Mouse (Mus musculus) heart, adult 11 months (tissue): ENCODE measurements at regions not wholly inside any gene's neighbourhood (a gene's known extent, or its start where the extent isn't known, plus 50 kb on each side); places are given as distances from the start of the nearest gene placed in this dataset.

Source experiments
- DNase-seq: peaks from one replicate; pipeline ENCODE4 v3.0.0; 2022

DNA sequence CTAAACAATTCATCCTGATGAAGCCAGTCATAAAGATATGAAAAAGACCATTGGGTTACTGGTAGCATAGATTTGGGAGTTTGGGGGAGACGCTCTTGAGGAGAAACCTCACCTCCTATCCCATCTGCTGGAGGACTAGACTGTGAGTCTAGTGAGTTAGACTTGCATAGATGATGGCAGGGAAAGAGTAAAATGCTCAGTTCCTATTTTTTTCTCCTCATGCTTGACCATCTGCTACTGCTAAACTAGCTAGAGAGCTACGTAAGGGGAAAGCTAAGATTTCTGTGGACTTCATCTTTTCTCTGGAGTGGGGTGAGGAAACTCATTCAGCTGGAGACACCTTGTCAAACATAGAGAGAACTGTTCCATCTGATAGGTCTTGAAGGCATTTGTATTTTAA is 118.4 kb upstream of the Gnao1 start:
- DNase-seq = peak; percentile 6

DNA sequence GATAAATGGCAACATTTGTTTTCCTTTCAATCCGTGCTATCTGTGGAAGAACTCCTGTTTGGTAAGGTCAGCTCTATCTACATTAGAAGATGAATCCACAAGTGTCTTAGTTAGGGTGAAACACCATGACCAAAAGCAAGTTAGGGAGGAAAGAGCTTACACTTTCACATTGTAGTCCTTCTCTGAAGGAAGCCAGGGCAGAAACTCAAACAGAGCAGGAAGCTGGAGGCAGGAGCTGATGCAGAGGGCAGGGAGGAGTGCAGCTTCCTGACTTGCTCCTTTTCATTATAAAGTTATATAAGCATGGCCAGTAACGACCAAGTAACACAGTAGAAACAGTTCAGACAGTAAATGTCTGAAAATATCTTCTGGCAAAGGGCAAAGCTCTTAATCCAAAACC is 117.9 kb upstream of the Gnao1 start:
- peak; percentile 61 for DNase-seq

DNA sequence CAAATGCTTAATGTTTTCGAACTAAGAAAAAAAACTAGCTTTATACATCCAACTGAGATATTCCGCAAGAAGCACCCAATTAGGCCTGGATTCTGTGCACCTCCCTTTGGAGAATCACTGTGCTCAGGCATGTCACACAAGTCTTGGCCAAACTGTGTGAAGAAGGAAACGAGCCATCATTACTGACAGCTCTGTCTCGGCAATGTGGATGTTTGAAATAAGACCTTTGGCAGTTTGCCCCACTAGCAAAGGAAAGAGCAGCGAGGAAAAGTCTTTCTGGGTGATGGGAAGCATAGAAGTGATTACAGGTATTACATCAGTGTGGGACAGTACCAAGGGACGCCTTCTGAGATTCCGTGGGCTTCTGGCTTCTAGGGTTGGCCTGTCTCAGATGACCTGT is 112.6 kb upstream of the Gnao1 start:
- DNase-seq = peak; percentile 41

DNA sequence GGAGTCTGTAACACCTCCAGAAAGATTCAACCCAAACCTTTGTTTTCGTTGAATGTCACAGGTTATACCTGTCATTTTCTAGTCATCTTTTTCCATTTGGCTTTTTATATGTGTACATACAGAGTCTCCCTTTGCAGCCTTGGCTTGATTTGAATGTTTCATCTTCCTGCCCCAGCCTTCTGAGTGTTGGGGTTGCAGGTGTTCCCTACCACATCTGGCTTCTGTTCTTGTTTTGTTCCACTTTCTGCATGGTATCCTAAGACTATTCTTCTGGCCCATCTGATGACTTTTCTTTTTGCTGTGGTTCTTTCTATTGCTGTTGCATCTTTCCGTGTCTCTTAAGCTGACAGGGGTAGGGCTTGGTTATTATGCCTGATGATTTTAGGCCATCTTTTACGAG is 111.3 kb upstream of the Gnao1 start:
- peak; percentile 17 for DNase-seq

DNA sequence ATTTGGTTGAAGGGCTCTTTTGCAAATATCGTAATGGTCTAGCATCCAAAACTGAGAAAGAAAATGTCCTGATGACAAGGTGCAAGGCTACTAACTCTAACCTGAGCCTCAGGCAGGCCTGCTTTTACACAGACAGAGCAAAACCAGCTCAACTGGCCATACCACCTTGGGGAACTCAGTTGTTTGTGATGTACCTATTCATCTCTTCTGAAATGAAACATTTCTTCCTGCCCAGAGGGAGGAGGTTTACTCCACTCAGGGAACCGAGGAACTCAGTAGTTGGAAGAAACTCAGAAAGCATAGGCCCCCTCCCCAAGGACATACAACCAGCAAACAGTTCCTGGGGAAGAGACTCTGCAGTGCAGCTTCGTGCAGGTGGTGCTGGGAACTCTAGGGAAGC is 108.4 kb upstream of the Gnao1 start:
- peak; percentile 72 for DNase-seq

DNA sequence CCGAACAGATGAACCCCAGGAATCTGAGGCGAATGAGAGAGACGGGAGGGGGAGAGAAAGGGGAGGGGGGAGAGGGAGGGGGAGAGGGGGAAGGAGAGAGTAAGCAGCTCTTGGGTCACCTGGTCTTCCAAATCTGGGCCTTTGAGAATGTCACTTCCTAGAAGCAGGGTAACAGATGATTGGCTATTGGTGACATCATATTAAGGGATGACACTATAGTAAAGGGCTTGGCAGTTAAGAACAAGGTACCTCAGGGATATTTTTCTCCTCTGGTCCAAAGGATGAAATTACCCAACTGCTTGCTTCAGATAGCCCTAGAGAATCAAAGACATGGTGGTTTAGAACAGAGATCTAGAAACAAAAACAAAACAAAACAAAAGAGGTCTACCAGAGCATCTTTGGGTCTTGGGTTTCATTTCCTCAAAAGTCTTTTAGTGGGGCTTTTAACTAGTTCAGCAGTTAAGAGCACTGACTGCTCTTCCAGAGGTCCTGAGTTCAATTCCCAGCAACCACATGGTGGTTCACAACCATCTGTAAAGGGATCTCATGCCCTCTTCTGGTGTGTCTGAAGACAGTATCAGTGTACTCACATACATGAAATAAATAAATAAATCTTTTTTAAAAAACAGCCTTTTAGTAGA is 97.6 kb upstream of the Gnao1 start:
- peak; percentile 31 for DNase-seq

DNA sequence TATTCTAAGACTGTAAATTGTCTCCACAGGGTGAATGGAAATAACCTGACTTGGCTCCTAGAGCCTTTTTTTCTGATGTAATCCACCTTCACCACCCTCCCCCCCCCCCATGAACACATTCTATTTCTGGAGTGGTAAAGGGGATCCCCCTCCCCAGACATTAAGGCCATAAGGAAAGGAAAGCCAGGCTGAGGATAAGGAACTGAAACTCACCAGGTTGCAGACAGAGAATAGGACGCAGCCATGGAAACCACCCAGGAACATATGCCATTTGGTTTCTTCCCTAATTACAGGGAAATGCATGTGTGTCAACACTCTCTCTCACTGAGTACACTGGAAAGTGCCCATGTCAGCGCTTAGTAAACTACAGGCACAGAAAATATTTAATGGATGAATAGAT is 96.5 kb upstream of the Gnao1 start:
- no peak for DNase-seq

DNA sequence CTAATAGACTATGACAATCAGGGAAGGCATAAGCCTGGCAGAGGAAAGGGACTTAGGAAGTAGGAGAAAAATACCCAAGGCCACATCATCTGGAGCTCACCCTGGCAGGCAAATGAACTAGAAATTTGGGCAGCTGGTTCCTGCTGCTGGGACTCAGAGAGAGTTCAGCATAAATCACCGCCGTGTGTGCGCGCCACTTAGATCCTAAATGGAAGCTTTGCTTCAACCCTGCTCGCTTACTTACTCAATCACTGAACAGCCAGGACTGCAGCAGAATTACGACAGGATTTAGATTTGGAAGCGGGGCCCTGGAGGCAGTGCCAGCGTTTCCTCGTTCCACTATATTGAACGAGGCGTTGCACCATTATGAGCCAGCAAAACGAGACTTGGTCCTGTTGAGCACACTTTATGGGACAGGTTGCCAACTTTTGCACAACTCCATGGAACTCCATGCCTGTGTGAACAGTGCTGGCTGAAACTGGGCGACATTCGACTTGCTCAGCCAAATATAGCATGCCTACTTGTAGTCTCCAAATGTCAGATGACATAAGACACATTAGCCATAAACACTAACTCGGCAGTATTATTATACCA is 84.8 kb upstream of the Gnao1 start:
- DNase-seq = peak; percentile 82

DNA sequence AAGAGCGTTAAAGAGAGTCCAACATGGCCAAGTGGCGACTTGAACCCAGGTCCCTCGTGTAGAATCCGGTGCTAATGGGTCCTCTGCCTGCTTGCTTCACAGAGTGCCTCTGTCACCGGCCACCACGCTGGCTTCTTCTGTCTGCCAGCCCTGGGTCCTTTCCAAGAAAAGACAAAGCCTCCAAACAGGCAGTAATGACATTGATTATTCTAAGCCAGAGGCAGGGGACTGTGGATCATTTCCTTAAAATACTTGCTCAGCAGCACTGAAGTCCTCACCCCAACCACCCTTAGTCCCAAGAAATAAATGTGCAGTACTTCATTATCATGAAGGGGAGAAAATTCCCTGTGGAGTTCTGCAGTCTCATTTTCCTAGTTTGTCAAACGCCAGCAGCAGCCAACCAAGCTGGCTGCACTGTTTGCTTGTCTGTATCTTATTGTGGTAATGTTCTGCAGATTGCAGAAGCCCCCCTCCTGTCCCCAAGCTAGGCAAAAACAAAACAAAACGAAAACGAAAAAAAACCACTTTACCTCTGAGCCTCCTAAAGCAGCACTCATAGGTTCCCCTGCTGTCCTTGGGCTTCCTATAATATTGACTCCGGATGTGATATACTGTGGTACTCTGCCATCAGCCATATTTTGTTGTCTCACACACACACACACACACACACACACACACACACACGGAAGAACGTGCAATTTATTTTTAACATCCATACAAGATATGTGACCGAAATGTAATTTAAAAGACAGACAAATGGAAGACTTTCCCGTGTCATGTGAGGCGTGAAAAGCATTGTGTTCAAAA is 80.4 kb upstream of the Gnao1 start:
- no peak for DNase-seq

DNA sequence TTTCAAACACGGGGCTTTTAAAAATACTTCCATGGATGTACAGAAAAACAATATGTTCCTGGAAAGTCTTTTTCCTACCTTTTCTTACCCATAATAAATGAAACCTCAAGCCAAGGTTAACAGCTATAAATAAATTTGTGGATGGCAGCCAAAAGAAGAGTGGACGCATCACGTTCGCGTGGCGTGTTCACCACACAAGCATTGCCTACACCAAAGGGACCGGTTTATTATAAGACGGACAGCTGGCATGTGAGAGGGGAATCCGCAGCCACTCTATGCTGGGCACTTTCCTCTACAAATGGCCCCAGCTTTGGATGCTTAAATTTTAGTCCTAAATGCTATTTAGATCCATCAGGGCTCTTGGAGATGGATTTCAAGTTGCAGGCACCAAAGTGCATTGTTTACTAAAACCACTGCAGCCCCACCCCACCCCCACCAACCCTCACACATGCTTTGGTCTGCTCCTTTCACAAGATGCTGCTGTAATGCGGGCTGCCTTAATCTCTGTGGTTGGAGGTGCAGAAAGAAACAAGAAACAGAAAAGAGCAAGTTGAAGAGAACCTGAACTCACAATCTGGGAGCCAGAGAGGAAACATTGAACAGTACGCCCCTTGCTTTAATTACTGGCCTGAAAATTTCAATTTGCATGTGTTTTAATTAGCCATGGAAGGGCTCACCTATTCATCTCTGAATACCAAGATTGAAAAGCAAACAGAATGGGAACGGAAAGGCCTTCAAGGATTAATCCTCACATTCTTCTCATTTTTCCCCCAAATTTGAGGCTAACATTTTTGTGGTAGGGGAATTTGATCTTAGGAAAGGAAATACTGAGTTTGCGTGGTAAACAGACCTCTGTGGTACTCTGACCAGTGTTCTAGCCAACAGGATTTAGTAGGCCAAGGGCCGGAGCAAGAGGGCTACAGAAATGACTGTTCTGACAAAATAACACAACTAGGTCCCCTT is 78.7 kb upstream of the Gnao1 start:
- DNase-seq = peak; percentile 81

DNA sequence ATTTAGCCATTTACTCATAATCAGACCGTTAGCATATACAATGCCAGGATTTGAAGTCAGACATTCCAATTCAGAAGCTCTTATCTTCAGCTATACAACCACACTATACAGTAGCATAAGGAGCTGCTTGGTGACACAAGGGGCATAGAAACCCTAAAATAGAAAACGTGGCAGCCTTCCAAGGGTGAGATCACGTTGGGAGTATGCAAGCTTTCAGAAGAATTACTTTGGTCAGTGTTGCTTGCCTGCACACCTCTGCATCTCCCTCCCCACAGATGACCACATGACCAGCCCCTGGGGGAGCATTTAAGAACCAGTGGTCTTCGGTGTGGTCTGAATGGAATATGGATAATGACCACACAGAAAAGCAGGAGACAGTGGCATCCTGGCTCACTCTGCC is 74.9 kb upstream of the Gnao1 start:
- peak; percentile 70 for DNase-seq

DNA sequence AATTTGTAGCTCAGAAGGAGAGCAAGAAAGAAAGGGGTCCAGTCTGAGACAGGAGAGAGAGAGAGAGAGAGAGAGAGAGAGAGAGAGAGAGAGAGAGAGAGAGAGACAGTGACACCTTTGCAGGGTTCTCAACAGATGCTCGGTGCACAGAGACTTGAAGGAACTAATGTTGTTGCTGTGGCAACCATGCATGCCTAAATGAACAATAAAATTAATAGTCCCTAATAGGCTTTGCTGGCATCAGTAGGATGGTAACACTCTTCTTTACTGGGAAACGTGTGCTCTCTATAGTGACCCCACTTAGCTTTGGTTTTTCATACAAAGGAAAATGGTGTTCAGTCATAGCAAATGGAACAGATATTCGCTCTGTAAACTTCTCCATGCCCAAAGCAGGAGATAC is 69.5 kb upstream of the Gnao1 start:
- DNase-seq = no peak

DNA sequence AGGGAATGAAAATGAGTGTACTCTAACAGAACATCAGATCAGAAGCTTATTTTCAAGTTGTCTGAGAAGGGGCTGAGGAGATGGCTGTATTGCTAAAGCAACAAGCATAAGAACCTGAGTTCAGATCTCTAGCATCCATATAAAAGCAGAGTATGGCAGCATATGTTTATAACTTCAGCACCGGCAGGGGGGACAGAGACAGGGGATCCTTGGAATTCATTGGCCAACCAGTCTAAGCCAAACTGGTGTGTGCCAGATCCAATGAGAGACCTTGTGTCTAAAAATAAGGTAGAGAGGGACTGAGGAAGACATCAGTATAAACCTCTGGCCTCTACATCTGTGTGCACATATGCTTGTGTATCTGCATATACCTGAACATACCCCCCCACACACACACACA is 61.0 kb upstream of the Gnao1 start:
- peak; percentile 45 for DNase-seq

DNA sequence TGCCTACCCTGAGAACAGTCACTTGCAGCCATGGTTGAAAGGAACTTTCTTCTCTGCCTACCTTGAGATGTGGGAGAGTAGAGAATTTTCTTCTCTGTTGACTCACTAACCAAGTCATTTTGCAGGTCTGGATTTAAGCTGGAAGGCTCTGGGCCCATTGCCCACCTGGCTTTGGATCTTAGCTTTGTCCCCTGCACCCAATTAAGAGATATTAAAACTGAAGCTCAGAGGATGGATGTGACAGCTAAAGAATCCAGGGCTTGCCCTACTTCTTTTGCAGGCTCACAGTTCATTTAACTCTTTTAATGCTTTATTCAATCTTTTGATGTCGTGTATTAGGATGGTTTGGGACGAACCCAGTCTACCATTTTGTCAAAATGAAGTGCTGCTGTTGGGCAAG is 58.8 kb upstream of the Gnao1 start:
- peak; percentile 35 for DNase-seq

DNA sequence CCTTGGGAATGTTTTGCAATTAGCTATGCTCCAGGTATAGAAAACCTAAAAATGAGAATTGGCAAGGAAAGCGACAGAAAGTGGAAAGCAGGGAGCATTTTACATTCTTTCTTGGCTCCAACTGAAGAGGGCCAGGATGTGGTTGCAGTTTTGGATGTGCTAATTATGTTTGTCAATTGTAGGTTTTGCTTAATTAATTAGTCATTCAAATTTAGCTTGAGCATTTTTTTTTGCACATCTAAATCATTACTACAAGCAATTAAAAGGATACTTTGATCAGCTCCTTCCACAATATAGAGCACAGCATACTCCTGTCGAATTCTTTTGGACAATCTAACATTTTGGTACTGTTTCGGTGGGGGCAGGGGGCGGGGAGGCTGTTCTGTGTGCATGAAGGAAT is 53.8 kb upstream of the Gnao1 start:
- DNase-seq = peak; percentile 49
